Mouse (Mus musculus) neural tube, embryonic 12.5 days (tissue): ENCODE results near the gene Asb15. TPM values are rescaled to one million over a fixed set of nuclear protein-coding genes. Genes with fewer than 3 reads are reported as not detected.

Source experiments
- ATAC-seq: fragments of 200-750 bp; cut with Nextera tagmentation; 2 replicates; pipeline ENCODE4 v1.8.0; 2017; ENCODE audit warnings: low read depth, mild to moderate bottlenecking, moderate TSS enrichment, moderate library complexity; ENCODE audit not compliant: low FRiP score
- H3K27ac ChIP-seq: fragments of 300-500 bp; sonication (generic); 2 replicates; pipeline ENCODE4 v1.5.1; 2016
- H3K27me3 ChIP-seq: fragments of 300-500 bp; sonication (generic); replicated peaks from 2 replicates; pipeline ENCODE4 v1.6.1; 2016; ENCODE audit warnings: mild to moderate bottlenecking
- H3K36me3 ChIP-seq: fragments of 300-500 bp; sonication (generic); 2 replicates; pipeline ENCODE4 v1.6.1; 2016; ENCODE audit warnings: mild to moderate bottlenecking
- H3K4me1 ChIP-seq: fragments of 300-500 bp; sonication (generic); 2 replicates; pipeline ENCODE4 v1.6.1; 2016
- H3K4me2 ChIP-seq: fragments of 300-500 bp; sonication (generic); replicated peaks from 2 replicates; pipeline ENCODE4 v1.6.1; 2016; ENCODE audit warnings: mild to moderate bottlenecking
- H3K4me3 ChIP-seq: fragments of 300-500 bp; sonication (generic); 2 replicates; pipeline ENCODE4 v1.5.1; 2016
- H3K9ac ChIP-seq: fragments of 300-500 bp; sonication (generic); 2 replicates; pipeline ENCODE4 v1.6.1; 2016; ENCODE audit warnings: mild to moderate bottlenecking
- H3K9me3 ChIP-seq: fragments of 300-500 bp; sonication (generic); 2 replicates; pipeline ENCODE4 v1.6.1; 2016; ENCODE audit warnings: mild to moderate bottlenecking
- WGBS: fragments of 180-500 bp; shearing (Covaris S2); methylation state at CpG from one replicate; pipeline ENCODE4 v1.1.7; 2016; 5-methylcytosine and 5-hydroxymethylcytosine counted together
- polyA plus RNA-seq: library from polyadenylated mRNA; unstranded; fragments of >200 nt; fragmentation: Nextera tagmentation; extraction: Ambion mirVana; gene quantifications from 2 replicates; pipeline ENCODE4 v1.2.1, GENCODE M21; 2016

Asb15 gene
- polyA plus RNA-seq, result not detected in 2 replicates

DNA sequence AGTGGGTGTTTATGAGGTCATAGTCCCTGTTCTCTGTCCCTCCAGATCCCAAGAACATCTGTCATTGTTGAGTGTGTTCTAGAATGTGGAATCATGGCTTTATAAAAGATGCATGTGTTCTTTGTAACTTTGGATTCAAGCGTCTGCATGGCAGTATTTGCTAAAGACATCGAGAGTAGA is at the start of gene Asb15:
TSS of gene Asb15 (plus strand) at position 81 of the 180 bp plus-strand sequence.
- H3K4me3 ChIP-seq, result peak within 1 kb of the TSS; percentile 71
- WGBS, result 52% methylated on average over 2 of the region's 2 CpGs
- peak within 1 kb of the TSS; percentile 71 for H3K4me2 ChIP-seq
- H3K9me3 ChIP-seq, result no peaks in the 10 kb centered on the region
- peaks cover 11% of the 10 kb centered on the region; the same call in 1 of the 2 replicates for H3K4me1 ChIP-seq
- no peaks in the 10 kb centered on the region for H3K27me3 ChIP-seq
- ATAC-seq, result no peak; the same call in 1 of the 2 replicates
- no peaks in the 10 kb centered on the region for H3K36me3 ChIP-seq
- peak within 1 kb of the TSS; percentile 59 for H3K9ac ChIP-seq
- no peak within 1 kb of the TSS for H3K27ac ChIP-seq

- no peak overlapping the region for H3K9ac ChIP-seq
- no peaks in the 10 kb centered on the region for H3K9me3 ChIP-seq
- no peak for ATAC-seq
- no peak overlapping the region for H3K4me2 ChIP-seq
- H3K36me3 ChIP-seq, result no peaks in the 10 kb centered on the region
- H3K4me1 ChIP-seq, result no peaks in the 10 kb centered on the region
- no peaks in the 10 kb centered on the region for H3K27me3 ChIP-seq
- no peak overlapping the region for H3K27ac ChIP-seq
- no peak overlapping the region for H3K4me3 ChIP-seq
- WGBS, result 73% methylated on average over 5 of the region's 5 CpGs
These were observed 41.4 kb upstream of the Asb15 start for GRCm38 (mm10) chr6:24486530-24486929.

DNA sequence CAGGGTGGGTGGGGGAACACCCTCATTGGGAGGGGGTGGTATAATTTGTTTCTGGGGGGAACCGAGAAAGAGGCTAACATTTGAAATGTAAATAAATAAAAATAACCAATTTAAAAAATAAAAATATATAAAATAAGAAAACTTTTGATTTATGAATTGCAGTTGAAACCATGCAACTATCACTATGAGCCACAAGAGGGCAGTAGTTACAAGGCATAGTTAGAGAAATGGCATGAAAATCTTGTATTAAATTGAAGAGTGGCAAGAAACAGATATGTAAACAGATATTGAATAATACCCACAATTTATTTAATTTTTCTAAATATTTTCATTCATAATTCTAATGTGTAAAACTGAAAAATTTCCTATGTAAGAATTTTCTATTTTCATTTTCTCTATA is 37.6 kb upstream of the Asb15 start:
- H3K4me1 ChIP-seq, result no peaks in the 10 kb centered on the region
- no peaks in the 10 kb centered on the region for H3K9me3 ChIP-seq
- H3K4me3 ChIP-seq, result no peak overlapping the region
- WGBS, result 32% methylated on average over 1 of the region's 1 CpGs
- no peak for ATAC-seq
- no peak overlapping the region for H3K27ac ChIP-seq
- H3K9ac ChIP-seq, result no peak overlapping the region
- no peaks in the 10 kb centered on the region for H3K27me3 ChIP-seq
- no peaks in the 10 kb centered on the region for H3K36me3 ChIP-seq
- H3K4me2 ChIP-seq, result no peak overlapping the region

- H3K4me1 ChIP-seq, result no peaks in the 10 kb centered on the region
- H3K27me3 ChIP-seq, result no peaks in the 10 kb centered on the region
- H3K4me3 ChIP-seq, result no peak overlapping the region
- no peaks in the 10 kb centered on the region for H3K36me3 ChIP-seq
- WGBS, result 85% methylated on average over 2 of the region's 2 CpGs
- no peak overlapping the region for H3K27ac ChIP-seq
- H3K9ac ChIP-seq, result no peak overlapping the region
- ATAC-seq, result no peak
- H3K9me3 ChIP-seq, result no peaks in the 10 kb centered on the region
- no peak overlapping the region for H3K4me2 ChIP-seq
These were observed 23.8 kb upstream of the Asb15 start for GRCm38 (mm10) chr6:24504141-24504540.

DNA sequence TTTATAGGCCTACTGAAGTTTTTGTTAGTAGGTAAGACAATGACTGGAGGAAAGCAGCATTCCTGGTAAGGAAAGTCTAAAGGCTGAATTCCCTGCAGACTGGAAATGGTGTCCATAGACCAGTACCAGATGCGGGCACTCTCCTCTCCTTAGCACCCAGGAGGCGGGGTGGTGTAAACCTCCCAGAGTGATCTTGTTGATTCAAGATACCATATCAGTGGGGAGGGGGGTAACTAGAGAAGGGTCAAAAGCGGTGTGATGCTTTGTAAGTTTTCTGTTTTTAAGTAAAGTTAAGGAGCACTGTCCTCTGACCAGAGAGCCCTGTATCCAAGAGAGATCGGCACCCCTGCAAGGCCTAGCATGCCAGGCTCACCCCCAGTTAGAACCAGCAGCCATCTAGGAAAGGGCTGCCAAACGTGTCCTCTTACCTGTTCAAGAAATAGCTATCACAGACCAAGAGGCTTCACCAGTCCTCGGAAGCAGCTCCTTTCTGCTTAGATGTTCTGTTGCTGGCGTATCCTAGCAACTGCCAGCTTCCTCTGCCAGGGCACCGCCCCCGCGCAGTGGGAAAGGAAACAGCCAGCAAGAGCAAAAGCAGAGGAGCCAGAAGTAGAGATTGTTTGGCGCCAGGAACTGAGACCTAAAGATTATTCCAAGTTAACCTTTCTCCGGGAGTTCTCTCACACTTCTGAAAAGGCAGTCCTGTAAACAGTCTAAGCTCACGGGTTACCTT is 13.2 kb upstream of the Asb15 start, which contains the start of gene Iqub:
TSS of gene Iqub (minus strand) at position 516 of the 733 bp plus-strand sequence.
- H3K4me2 ChIP-seq, result peak within 1 kb of the TSS; percentile 10; the same call in 1 of the 2 replicates
- no peak within 1 kb of the TSS for H3K4me3 ChIP-seq
- H3K36me3 ChIP-seq, result peaks cover 12% of the 10 kb centered on the region
- no peaks in the 10 kb centered on the region for H3K9me3 ChIP-seq
- H3K27ac ChIP-seq, result no peak within 1 kb of the TSS
- no peaks in the 10 kb centered on the region for H3K27me3 ChIP-seq
- peak; percentile 67 for ATAC-seq
- no peak within 1 kb of the TSS for H3K9ac ChIP-seq
- WGBS, result 29% methylated on average over 13 of the region's 13 CpGs
- H3K4me1 ChIP-seq, result peaks cover 6% of the 10 kb centered on the region; the same call in 1 of the 2 replicates

DNA sequence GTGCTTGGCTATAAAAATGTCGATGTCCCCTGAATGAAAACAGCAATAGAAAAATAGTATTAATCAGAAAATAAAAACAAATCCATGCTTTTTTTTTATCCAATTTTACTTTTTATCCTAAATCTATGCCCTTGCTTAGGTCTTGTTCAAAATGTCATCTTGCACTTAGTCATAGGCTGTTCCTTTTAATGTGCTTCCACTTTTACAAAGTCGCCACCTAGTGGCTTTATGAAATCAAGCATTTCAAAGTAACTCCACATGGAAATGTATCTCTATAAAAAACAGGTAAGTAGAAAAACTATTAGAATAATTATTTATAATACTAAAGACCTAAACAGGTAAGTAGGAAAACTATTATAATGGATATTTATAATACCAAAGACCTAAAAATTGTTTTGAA is 11.7 kb upstream of the Asb15 start:
- ATAC-seq, result peak; percentile 39; the same call in 1 of the 2 replicates
- peaks cover 6% of the 10 kb centered on the region; the same call in 1 of the 2 replicates for H3K4me1 ChIP-seq
- H3K4me2 ChIP-seq, result no peak overlapping the region
- H3K4me3 ChIP-seq, result no peak overlapping the region
- no peaks in the 10 kb centered on the region for H3K9me3 ChIP-seq
- no peak overlapping the region for H3K9ac ChIP-seq
- H3K27me3 ChIP-seq, result no peaks in the 10 kb centered on the region
- 45% methylated on average over 2 of the region's 2 CpGs for WGBS
- H3K27ac ChIP-seq, result no peak overlapping the region
- peaks cover 16% of the 10 kb centered on the region for H3K36me3 ChIP-seq

DNA sequence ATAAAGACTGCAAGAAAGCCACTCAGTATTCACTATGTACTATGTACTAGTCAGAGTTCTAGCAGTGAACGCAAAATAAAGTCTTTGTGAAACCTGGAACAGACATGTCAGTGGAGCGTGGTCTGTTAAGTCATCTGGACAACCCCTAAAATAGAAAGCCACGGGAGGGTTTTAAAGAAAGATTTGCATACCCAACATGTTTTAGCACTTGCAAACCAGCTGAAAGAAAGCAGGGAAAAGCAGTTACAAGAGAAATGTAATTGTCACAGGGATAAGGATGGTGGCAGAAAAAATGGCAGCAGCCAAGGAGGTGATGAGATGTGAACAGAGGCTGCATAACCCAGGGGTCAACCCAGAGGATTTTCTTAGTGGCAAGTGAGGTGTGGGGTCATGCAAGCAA is 2.2 kb upstream of the Asb15 start:
- H3K9me3 ChIP-seq, result no peaks in the 10 kb centered on the region
- H3K27me3 ChIP-seq, result no peaks in the 10 kb centered on the region
- peaks cover 11% of the 10 kb centered on the region; the same call in 1 of the 2 replicates for H3K36me3 ChIP-seq
- ATAC-seq, result no peak
- 89% methylated on average over 3 of the region's 3 CpGs for WGBS
- H3K4me1 ChIP-seq, result peaks cover 11% of the 10 kb centered on the region; the same call in 1 of the 2 replicates
- H3K27ac ChIP-seq, result no peak overlapping the region
- no peak overlapping the region for H3K4me3 ChIP-seq
- no peak overlapping the region for H3K9ac ChIP-seq
- H3K4me2 ChIP-seq, result no peak overlapping the region

DNA sequence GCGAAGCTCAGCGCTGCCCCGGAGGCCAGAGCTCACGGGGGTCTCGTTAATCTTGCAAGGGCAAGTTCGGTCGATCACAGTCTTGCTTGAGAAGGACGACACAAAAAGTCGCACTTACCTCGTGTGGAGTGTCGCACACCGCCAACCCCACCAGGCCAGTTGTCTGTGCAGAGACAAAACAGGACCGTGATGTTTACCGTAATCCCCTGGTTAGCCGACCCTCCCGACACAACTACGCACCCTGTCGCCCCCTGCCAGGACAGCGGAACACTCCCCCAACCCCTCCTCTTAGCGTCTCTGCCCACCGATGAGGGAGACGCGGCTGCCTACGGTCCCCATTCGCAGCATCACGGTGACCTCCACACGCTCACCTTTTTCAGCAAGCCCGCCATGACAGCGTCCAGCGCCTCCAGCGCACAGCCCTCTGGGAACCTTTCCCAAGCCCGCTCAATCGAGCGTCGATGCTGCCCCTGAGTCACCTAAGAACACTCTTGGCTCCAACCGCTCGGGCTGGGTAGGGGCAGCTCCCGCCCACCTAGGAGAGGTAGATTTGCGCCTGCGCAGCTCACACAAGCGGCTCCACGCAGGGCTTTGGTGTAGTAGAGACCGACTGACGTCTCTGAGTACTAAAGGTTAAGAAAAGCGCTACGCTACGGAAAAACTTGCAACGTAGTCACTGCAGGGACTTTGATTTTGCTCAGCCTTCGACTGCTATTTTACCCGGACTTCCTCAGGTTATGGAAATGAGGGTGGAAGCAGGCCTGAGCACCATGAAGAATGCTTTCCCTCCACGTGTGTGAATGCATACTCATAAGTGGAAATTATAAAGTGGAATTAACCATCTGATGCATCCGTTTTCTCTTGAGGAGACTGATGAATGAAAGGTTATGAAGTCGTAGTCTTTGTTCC is 535 bp upstream of the Asb15 start, which contains the start of gene Ndufa5:
TSS of gene Ndufa5 (minus strand) at position 859 of the 909 bp plus-strand sequence.
- peak within 1 kb of the TSS; percentile 71 for H3K4me2 ChIP-seq
- H3K27ac ChIP-seq, result no peak within 1 kb of the TSS
- H3K9me3 ChIP-seq, result no peaks in the 10 kb centered on the region
- peak within 1 kb of the TSS; percentile 71 for H3K4me3 ChIP-seq
- H3K27me3 ChIP-seq, result no peaks in the 10 kb centered on the region
- peak within 1 kb of the TSS; percentile 59 for H3K9ac ChIP-seq
- peaks cover 1% of the 10 kb centered on the region; the same call in 1 of the 2 replicates for H3K36me3 ChIP-seq
- under 1% methylated on average over 53 of the region's 53 CpGs for WGBS
- H3K4me1 ChIP-seq, result peaks cover 11% of the 10 kb centered on the region; the same call in 1 of the 2 replicates
- ATAC-seq, result peak; percentile 97

DNA sequence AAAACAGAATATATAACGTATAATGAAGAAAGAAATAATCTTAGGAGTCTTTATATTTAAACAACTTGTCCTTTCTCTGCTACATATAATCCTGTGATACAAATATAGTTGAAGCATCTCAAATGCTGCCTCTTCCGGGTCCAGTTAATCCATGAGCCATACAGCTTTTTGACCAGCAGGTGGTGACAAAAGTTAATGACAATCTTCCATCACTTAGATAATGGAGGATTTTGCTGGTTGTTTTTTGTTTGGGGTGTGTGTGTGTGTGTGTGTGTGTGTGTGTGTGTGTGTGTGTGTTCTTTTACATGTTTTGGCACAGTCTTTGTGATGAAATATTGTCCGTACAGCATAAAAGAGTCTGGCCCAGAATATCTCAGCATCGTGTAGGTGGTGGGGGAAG is 2.2 kb downstream of the Asb15 start:
- H3K4me3 ChIP-seq, result no peak overlapping the region
- no peak overlapping the region for H3K9ac ChIP-seq
- ATAC-seq, result no peak
- H3K4me1 ChIP-seq, result peaks cover 11% of the 10 kb centered on the region; the same call in 1 of the 2 replicates
- no peak overlapping the region for H3K27ac ChIP-seq
- no peaks in the 10 kb centered on the region for H3K9me3 ChIP-seq
- no peaks in the 10 kb centered on the region for H3K27me3 ChIP-seq
- peak overlapping the region; percentile 29 for H3K4me2 ChIP-seq
- 27% methylated on average over 4 of the region's 4 CpGs for WGBS
- no peaks in the 10 kb centered on the region for H3K36me3 ChIP-seq

DNA sequence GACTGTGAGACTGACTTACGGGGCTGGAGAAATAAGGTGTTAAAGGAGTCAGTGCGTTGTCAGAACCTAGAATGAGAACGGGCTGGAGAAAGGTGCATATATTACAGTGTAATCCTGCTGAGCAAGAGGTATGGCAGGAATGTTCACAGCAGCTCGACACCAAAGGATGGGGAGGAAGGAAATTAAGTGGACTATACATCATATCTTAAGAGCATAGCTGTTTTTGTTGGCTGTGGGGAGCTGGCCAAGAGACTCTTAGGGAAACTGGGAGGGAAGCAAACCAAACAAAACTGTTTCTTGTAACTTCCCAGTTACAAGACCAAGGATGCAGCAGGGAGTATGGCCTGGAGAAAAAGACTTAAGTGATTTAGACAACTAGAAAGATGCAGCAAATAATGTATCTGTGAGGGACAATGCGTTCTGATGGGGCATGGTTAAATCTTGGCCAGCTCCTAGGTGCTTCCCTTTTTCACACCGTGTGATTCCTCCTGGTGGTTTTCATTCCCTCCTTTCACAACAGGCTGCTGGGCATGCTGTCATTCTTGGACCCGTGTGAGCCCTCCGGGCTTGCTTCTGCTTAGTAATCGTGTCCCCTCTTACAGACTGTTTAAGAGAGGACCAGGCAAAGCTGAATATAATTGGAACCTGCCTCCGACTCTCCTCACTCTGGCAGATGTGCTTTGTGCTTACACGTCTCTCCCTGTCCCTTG is 2.9 kb downstream of the Asb15 start:
- Histone ChIP-seq H3K9me3 (no peaks in the 10 kb centered on the region), H3K4me3 (no peak overlapping the region), H3K9ac (no peak overlapping the region), H3K4me2 (peak overlapping the region; percentile 29; the same call in 1 of the 2 replicates), H3K27me3 (no peaks in the 10 kb centered on the region), H3K36me3 (no peaks in the 10 kb centered on the region), H3K27ac (no peak overlapping the region), H3K4me1 (peaks cover 11% of the 10 kb centered on the region; the same call in 1 of the 2 replicates)
- ATAC-seq, result no peak
- 69% methylated on average over 11 of the region's 11 CpGs for WGBS

- Histone ChIP-seq H3K4me2 (no peak overlapping the region), H3K27me3 (no peaks in the 10 kb centered on the region), H3K4me3 (no peak overlapping the region), H3K27ac (no peak overlapping the region), H3K9ac (no peak overlapping the region), H3K36me3 (no peaks in the 10 kb centered on the region), H3K4me1 (peaks cover 4% of the 10 kb centered on the region; the same call in 1 of the 2 replicates), H3K9me3 (no peaks in the 10 kb centered on the region)
- 87% methylated on average over 3 of the region's 3 CpGs for WGBS
- no peak for ATAC-seq
These were observed 4.9 kb downstream of the Asb15 start for GRCm38 (mm10) chr6:24532804-24533203.

- no peaks in the 10 kb centered on the region for H3K9me3 ChIP-seq
- WGBS, result 84% methylated on average over 3 of the region's 3 CpGs
- ATAC-seq, result no peak
- no peaks in the 10 kb centered on the region for H3K4me1 ChIP-seq
- H3K4me3 ChIP-seq, result no peak overlapping the region
- no peak overlapping the region for H3K4me2 ChIP-seq
- no peaks in the 10 kb centered on the region for H3K36me3 ChIP-seq
- no peaks in the 10 kb centered on the region for H3K27me3 ChIP-seq
- H3K27ac ChIP-seq, result no peak overlapping the region
- no peak overlapping the region for H3K9ac ChIP-seq
These were observed 10.5 kb downstream of the Asb15 start for GRCm38 (mm10) chr6:24538435-24538834.
